8 mouse cellular contexts compared by ENCODE assay signal in the genomic region with DNA sequence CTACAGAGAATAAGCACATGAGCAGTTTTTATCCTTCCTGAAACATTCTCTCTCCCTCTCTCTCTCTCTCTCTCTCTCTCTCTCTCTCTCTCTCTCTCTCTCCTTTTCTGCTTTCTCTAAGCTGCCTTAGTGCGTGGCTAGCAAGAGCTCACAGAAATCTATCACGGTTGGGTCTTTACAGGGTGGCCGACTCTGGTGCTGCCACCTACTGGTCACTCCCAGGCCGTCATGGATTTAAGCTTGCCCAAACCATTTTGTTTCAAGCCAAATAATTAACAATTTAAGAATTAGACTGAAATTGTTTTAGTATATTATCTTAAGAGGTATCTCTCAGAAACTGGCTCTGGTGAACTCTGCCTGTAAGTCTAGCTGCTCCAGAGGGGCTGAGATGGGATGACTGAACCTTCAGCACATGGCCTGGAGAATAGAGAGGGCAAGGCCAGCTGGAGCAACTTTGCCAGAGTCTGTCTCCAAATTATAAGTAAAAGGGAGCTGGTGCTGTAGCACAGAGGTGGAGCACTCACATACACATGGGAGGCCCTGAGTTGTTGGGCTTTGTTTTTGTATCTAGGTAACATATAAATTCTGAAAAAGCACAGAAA. TPM values are rescaled to one million over a fixed set of nuclear protein-coding genes. Genes with fewer than 3 reads are reported as not detected.
DNase-seq lines count a peak whose midpoint lies in the region; TF ChIP-seq lines count a peak whose summit lies in the region.

No protein-coding gene starts in this region.

- TF ChIP-seq CTCF in layer of hippocampus, adult 2 months (conservative IDR thresholded peaks at IDR 0.05), result peak; percentile 81

- H3K4me3 ChIP-seq in layer of hippocampus, adult 2 months, result no peak overlapping the region

- H3K27ac ChIP-seq in layer of hippocampus, adult 2 months, result no peak overlapping the region

- intact Hi-C loops in heart, postnatal 36 days (cut with DNase I), result loop anchor here (2.0 to 10.0 kb wide), 4 partner anchors 126 to 712 kb away; no protein-coding TSS in a partner anchor

- DNase-seq in gastrocnemius, adult 18-20 months (ENCODE audit: low spot score), result peak; percentile 47
- DNase-seq in gastrocnemius, postnatal 25 days, result no peak
- DNase-seq in adrenal gland, adult 8-10 months, result peak; percentile 31
- peak; percentile 56 for DNase-seq in embryo, embryonic 9.5 days (ENCODE audit: extremely low spot score)
- DNase-seq in heart, postnatal 36 days, result peak; percentile 36 to 62
- peak; percentile 34 to 69 for DNase-seq in layer of hippocampus, adult 2 months (ENCODE audit: low spot score in 2 of 2)
- peak; percentile 56 for DNase-seq in lung, postnatal 36 days
- peak; percentile 74 for DNase-seq in retina, postnatal 1 day

RNA-seq across cellular contexts. Expression of gene Pthlh, which starts 23.7 kb away (rescaled TPM):
- total RNA-seq in gastrocnemius, adult 18-20 months (2021), result 1 to 10 TPM in 1 of 2 experiments, under 1 TPM in 1; 0.64 to 2.6 TPM
- 1 to 10 TPM in 1 of 2 experiments, under 1 TPM in 1; 0.88 to 1.6 TPM for total RNA-seq in gastrocnemius, postnatal 25 days (2021)
- under 1 TPM; 0.30 to 0.52 (median 0.41) TPM for total RNA-seq in adrenal gland, adult 8-10 months (2022)
- 1 to 10 TPM; 1.2 to 1.7 TPM for total RNA-seq in heart, postnatal 36 days (2021)
- total RNA-seq in layer of hippocampus, adult 2 months (2021), result 1 to 10 TPM; 1.4 to 2.0 TPM
